ENCODE assay signal across 8 mouse cellular contexts in the genomic region with DNA sequence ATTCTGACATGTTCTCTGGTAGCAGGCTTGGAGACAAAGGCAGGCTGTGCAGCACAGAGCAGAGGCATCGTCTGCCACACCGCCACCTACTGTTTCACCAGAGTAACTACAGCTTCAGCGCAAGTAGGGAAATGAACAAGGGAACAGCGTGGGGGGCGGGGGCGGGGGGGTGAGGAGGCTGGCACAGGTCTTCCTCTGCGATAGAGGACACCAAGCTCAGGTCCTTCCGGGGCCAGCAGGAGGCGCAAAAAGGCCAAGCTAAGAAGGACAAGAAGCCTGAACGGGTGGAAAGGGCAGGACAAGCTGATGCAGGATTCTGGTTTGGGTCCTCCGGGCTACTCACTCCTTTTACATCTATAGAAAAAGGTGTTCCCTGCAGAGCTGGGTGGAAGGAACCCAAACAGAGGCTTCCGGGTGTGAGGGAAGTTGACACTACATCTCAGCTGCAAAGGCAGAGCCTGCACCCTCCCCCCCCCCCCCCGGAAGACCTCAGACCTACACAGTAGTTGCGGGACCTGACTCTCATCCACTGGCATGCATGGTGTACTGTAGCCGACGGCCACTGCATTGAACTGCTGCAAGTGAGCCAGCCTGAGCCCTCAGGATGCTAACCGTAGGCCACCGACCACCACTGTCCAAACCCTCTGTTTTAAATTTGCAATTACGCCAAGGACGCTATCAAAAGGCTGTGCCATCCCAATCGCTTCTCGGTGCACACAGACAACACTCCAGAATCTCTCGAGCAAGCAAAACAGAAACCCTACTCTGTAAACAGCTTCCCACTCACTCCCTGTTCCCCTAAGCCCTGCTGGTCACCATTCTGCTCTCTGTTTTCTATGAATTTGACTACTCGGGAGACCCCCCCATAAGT.
DNase-seq lines count a peak whose midpoint lies in the region; ATAC-seq and TF ChIP-seq lines count a peak whose summit lies in the region.

No protein-coding gene starts in this region.

- WGBS in bone marrow, adult 2 months, result 8% methylated on average over 24 of the region's 24 CpGs
- 3% methylated on average over 24 of the region's 24 CpGs for WGBS in embryonic facial prominence, embryonic 15.5 days
- 5% methylated on average over 23 of the region's 24 CpGs for WGBS in heart, embryonic 14.5 days
- WGBS in liver, embryonic 14.5 days (ENCODE audit: insufficient replicate concordance), result 5% methylated on average over 22 of the region's 24 CpGs
- WGBS in neural tube, embryonic 12.5 days, result 8% methylated on average over 24 of the region's 24 CpGs

- H3K4me2 ChIP-seq in embryonic facial prominence, embryonic 15.5 days (replicated peaks), result peak overlapping the region; percentile 71
- peak overlapping the region; percentile 71 for H3K4me2 ChIP-seq in heart, embryonic 14.5 days (ENCODE audit: low read length)
- peak overlapping the region; percentile 53 for H3K4me2 ChIP-seq in liver, embryonic 14.5 days (ENCODE audit: low read depth)
- peak overlapping the region; percentile 60 for H3K4me2 ChIP-seq in neural tube, embryonic 12.5 days (replicated peaks)

- no peaks in the 10 kb centered on the region for H3K36me3 ChIP-seq in embryonic facial prominence, embryonic 15.5 days
- no peaks in the 10 kb centered on the region for H3K36me3 ChIP-seq in heart, embryonic 14.5 days (ENCODE audit: control insufficient read depth, insufficient read depth, low read length)
- H3K36me3 ChIP-seq in liver, embryonic 14.5 days (replicated peaks; ENCODE audit: control insufficient read depth, insufficient read depth, low read depth), result no peaks in the 10 kb centered on the region
- H3K36me3 ChIP-seq in neural tube, embryonic 12.5 days, result no peaks in the 10 kb centered on the region

- DNase-seq in CD4-positive, CD25-positive, alpha-beta regulatory T cell, adult 2 months (ENCODE audit: low read depth, low spot score), result peak; percentile 64
- peak; percentile 77 for DNase-seq in kidney, postnatal 10 days
- DNase-seq in liver, embryonic 14.5 days (ENCODE audit: low read depth in 3 of 3, low spot score in 3 of 3), result peak in 1 of 3 experiments; percentile 5
- peak; percentile 13 to 24 for DNase-seq in thymus, adult 18-20 months

- no peaks in the 10 kb centered on the region for H3K27me3 ChIP-seq in embryonic facial prominence, embryonic 15.5 days
- H3K27me3 ChIP-seq in heart, embryonic 14.5 days (ENCODE audit: control insufficient read depth, insufficient read depth, low read length), result no peaks in the 10 kb centered on the region
- no peaks in the 10 kb centered on the region for H3K27me3 ChIP-seq in liver, embryonic 14.5 days (ENCODE audit: control insufficient read depth, insufficient read depth, low read length)
- no peaks in the 10 kb centered on the region for H3K27me3 ChIP-seq in neural tube, embryonic 12.5 days (replicated peaks)

- TF ChIP-seq EP300 in liver, embryonic 14.5 days (IDR thresholded peaks at IDR 0.05; ENCODE audit: low read depth), result no peak

- H3K4me3 ChIP-seq in bone marrow, adult 2 months (replicated peaks; ENCODE audit: control insufficient read depth, low read depth, low read length), result no peak overlapping the region
- peak overlapping the region; percentile 44 for H3K4me3 ChIP-seq in embryonic facial prominence, embryonic 15.5 days (replicated peaks)
- peak overlapping the region; percentile 39 to 45 for H3K4me3 ChIP-seq in heart, embryonic 14.5 days (ENCODE audit: control insufficient read depth in 1 of 2, insufficient read depth in 1 of 2, low read depth in 1 of 2, low read length in 2 of 2)
- H3K4me3 ChIP-seq in liver, embryonic 14.5 days (ENCODE audit: insufficient read depth in 1 of 2, low read depth in 2 of 2, low read length in 2 of 2), result peak overlapping the region; percentile 6 to 11; a peak in 2 of 4 replicates
- peak overlapping the region; percentile 27 for H3K4me3 ChIP-seq in neural tube, embryonic 12.5 days

- no peaks in the 10 kb centered on the region for H3K4me1 ChIP-seq in bone marrow, adult 2 months (ENCODE audit: control insufficient read depth, insufficient read depth, low read length)
- H3K4me1 ChIP-seq in embryonic facial prominence, embryonic 15.5 days, result no peaks in the 10 kb centered on the region
- peaks cover 2 to 7% of the 10 kb centered on the region in 2 experiments; a peak in 1 of 4 replicates for H3K4me1 ChIP-seq in heart, embryonic 14.5 days (ENCODE audit: control insufficient read depth in 2 of 2, insufficient read depth in 2 of 2, low read length in 2 of 2)
- H3K4me1 ChIP-seq in liver, embryonic 14.5 days (replicated peaks; ENCODE audit: control insufficient read depth in 2 of 2, insufficient read depth in 2 of 2, low read length in 1 of 2), result no peaks in the 10 kb centered on the region
- H3K4me1 ChIP-seq in neural tube, embryonic 12.5 days, result peaks cover 4% of the 10 kb centered on the region; the same call in 1 of the 2 replicates

- no peak overlapping the region for H3K9ac ChIP-seq in embryonic facial prominence, embryonic 15.5 days
- peak overlapping the region; percentile 7; the same call in 1 of the 2 replicates for H3K9ac ChIP-seq in heart, embryonic 14.5 days (ENCODE audit: low read length)
- no peak overlapping the region for H3K9ac ChIP-seq in liver, embryonic 14.5 days (replicated peaks)
- H3K9ac ChIP-seq in neural tube, embryonic 12.5 days, result peak overlapping the region; percentile 47; the same call in 1 of the 2 replicates

- H3K27ac ChIP-seq in bone marrow, adult 2 months (ENCODE audit: control insufficient read depth, insufficient read depth, low read depth, low read length, poor library complexity), result no peak overlapping the region
- H3K27ac ChIP-seq in embryonic facial prominence, embryonic 15.5 days (replicated peaks), result peak overlapping the region; percentile 44; the same call in 1 of the 2 replicates
- H3K27ac ChIP-seq in heart, embryonic 14.5 days (replicated peaks in 1 of 2; ENCODE audit: control insufficient read depth in 1 of 2, insufficient read depth in 1 of 2, low read depth in 2 of 2, low read length in 2 of 2), result no peak overlapping the region; a peak in 1 of 4 replicates
- H3K27ac ChIP-seq in liver, embryonic 14.5 days, result no peak overlapping the region
- H3K27ac ChIP-seq in neural tube, embryonic 12.5 days, result no peak overlapping the region

- peak; percentile 84 for ATAC-seq in embryonic facial prominence, embryonic 15.5 days (ENCODE audit: insufficient number of reproducible peaks, low FRiP score, low TSS enrichment, low read depth)
- peak; percentile 77 for ATAC-seq in heart, embryonic 14.5 days (ENCODE audit: insufficient number of reproducible peaks, insufficient read depth, low FRiP score, low read depth)
- peak; percentile 41; the same call in 1 of the 2 replicates for ATAC-seq in liver, embryonic 14.5 days (ENCODE audit: insufficient read depth)
- peak; percentile 92 for ATAC-seq in neural tube, embryonic 12.5 days (ENCODE audit: low FRiP score, low read depth)

- no peak for TF ChIP-seq POLR2A in bone marrow, adult 2 months (IDR thresholded peaks at IDR 0.05; ENCODE audit: borderline replicate concordance, control insufficient read depth, low read depth, low read length)

- TF ChIP-seq CTCF in bone marrow, adult 2 months (IDR thresholded peaks at IDR 0.05; ENCODE audit: control insufficient read depth, insufficient read depth, low read length), result peak; percentile 69
- TF ChIP-seq CTCF in liver, embryonic 14.5 days (IDR thresholded peaks at IDR 0.05; ENCODE audit: low read depth), result peak; percentile 83

- no peaks in the 10 kb centered on the region for H3K9me3 ChIP-seq in embryonic facial prominence, embryonic 15.5 days (replicated peaks)
- H3K9me3 ChIP-seq in heart, embryonic 14.5 days (ENCODE audit: control insufficient read depth, low read length), result no peaks in the 10 kb centered on the region
- no peaks in the 10 kb centered on the region for H3K9me3 ChIP-seq in liver, embryonic 14.5 days (ENCODE audit: control insufficient read depth, low read length)
- H3K9me3 ChIP-seq in neural tube, embryonic 12.5 days, result no peaks in the 10 kb centered on the region

Comparison
In these comparisons a context has a peak if more than half of its experiments do, and no peak if none do; other contexts are left out.
1. ATAC-seq: peak in every context shown above with its lines; median percentile 92 in neural tube, embryonic 12.5 days; 84 in embryonic facial prominence, embryonic 15.5 days; 77 in heart, embryonic 14.5 days; 41 in liver, embryonic 14.5 days.
2. H3K9ac ChIP-seq: peak in heart, embryonic 14.5 days (single experiment) and neural tube, embryonic 12.5 days (single experiment); none in embryonic facial prominence, embryonic 15.5 days (single experiment) and liver, embryonic 14.5 days (single experiment).
3. Peak in every context shown above with its lines, with median percentiles within 50 percentile points of each other: H3K4me2 ChIP-seq.